Mouse (Mus musculus) embryonic facial prominence, embryonic 14.5 days (tissue): ENCODE data around the gene Frrs1. TPM values are rescaled to one million over a fixed set of nuclear protein-coding genes. Genes with fewer than 3 reads are reported as not detected.
A peak's percentile ranks its signal among the peaks of the same experiment; 100 is the strongest.

Experiments
- ATAC-seq: fragments of 200-750 bp; cut with Nextera tagmentation; 2 replicates; pipeline ENCODE4 v1.8.0; 2017; ENCODE audit warnings: low read depth, moderate number of reproducible peaks, moderate TSS enrichment
- DNase-seq: peaks from one replicate; pipeline ENCODE4 v3.0.0-alpha.2; 2015; ENCODE audit warnings: low spot score
- H3K27ac ChIP-seq: fragments of 300-500 bp; sonication (generic); replicated peaks from 2 replicates; pipeline ENCODE4 v1.5.1; 2014; ENCODE audit warnings: low read depth, mild to moderate bottlenecking, low read length, moderate library complexity
- H3K27me3 ChIP-seq: fragments of 300-500 bp; sonication (generic); replicated peaks from 2 replicates; pipeline ENCODE4 v1.6.1; 2014; ENCODE audit warnings: low read length; ENCODE audit not compliant: control insufficient read depth, insufficient read depth
- H3K36me3 ChIP-seq: fragments of 300-500 bp; sonication (generic); 2 replicates; pipeline ENCODE4 v1.6.1; 2014; ENCODE audit warnings: low read length, mixed read lengths; ENCODE audit not compliant: control insufficient read depth, insufficient read depth
- H3K4me1 ChIP-seq: fragments of 300-500 bp; sonication (generic); 2 replicates; pipeline ENCODE4 v1.6.1; 2014; ENCODE audit warnings: antibody characterized with exemption, low read length; ENCODE audit not compliant: control insufficient read depth, insufficient read depth
- H3K4me2 ChIP-seq: fragments of 300-500 bp; sonication (generic); 2 replicates; pipeline ENCODE4 v1.6.1; 2014; ENCODE audit warnings: low read depth, mild to moderate bottlenecking, low read length, moderate library complexity, mixed read lengths
- H3K4me3 ChIP-seq: fragments of 300-500 bp; sonication (generic); 2 replicates; pipeline ENCODE4 v1.5.1; 2014; ENCODE audit warnings: low read depth, mild to moderate bottlenecking, low read length
- H3K9ac ChIP-seq: fragments of 300-500 bp; sonication (generic); 2 replicates; pipeline ENCODE4 v1.6.1; 2014; ENCODE audit warnings: low read depth, mild to moderate bottlenecking, low read length, moderate library complexity, mixed read lengths
- H3K9me3 ChIP-seq: fragments of 300-500 bp; sonication (generic); 2 replicates; pipeline ENCODE4 v1.6.1; 2016; ENCODE audit warnings: low read length; ENCODE audit not compliant: control insufficient read depth
- WGBS: fragments of 180-500 bp; shearing (Covaris S2); extraction: QIAGEN DNeasy Blood & Tissue Kit; methylation state at CpG from one replicate; pipeline ENCODE4 v1.1.7; 2014; 5-methylcytosine and 5-hydroxymethylcytosine counted together
- polyA plus RNA-seq: library from polyadenylated mRNA; unstranded; fragments of >200 nt; fragmentation: Nextera tagmentation; extraction: Ambion mirVana; gene quantifications from 2 replicates; pipeline ENCODE4 v1.2.1, GENCODE M21; 2014

Gene Frrs1
- polyA plus RNA-seq, 1 experiment from 2014 or later = 10.0 TPM

DNA sequence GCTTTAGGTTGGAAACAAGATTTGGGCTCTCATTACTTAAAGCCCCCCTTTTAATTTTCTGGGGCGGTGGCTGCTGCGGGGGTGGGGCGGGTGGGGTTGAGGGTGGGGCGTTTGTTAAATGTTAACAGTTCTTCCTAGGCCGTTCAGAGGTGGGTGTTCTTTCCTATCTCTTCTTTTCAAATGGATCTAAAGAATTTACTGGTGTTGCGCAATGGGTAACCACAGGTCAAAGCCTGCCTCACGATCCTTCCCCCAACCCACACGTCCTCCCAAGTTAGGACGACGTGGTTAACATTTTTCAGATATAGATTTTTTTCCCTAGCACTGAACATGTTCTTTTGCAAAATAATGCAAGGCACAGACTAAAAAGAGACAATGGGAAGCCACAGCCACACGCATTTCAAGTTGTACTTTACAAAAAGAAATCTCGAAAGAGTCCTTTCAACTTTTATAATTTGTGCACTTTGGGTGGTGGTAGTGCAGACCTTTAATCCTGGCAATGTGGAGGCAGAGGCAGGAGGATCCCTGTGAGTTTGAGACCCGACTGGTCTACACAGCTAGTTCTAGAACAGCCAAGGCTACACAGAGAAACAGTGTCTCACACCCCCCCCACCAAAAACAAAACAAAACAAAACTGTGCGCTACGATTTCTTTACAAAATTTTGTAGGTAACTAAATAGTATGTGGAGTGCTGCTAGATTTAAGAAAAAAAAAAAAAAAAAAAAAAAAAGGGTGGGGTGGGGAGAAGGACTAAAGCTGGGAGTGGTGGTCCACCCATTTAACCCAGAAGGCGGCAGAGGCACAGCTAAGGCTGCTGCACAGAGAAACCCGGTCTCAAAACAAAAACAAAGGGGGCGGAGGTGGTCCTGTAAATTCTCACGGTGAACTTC, 1.3 kb downstream of the Frrs1 start:
- DNase-seq (no peak), ATAC-seq (peak; percentile 31)
- no peaks in the 10 kb centered on the region for H3K27me3 ChIP-seq
- H3K4me1 ChIP-seq = peaks cover 3% of the 10 kb centered on the region; the same call in 1 of the 2 replicates
- H3K9me3 ChIP-seq = no peaks in the 10 kb centered on the region
- peak overlapping the region; percentile 73 for H3K4me2 ChIP-seq
- no peaks in the 10 kb centered on the region for H3K36me3 ChIP-seq
- peak overlapping the region; percentile 66; the same call in 1 of the 2 replicates for H3K9ac ChIP-seq
- peak overlapping the region; percentile 49 for H3K4me3 ChIP-seq
- 64% methylated on average over 19 of the region's 19 CpGs for whole genome bisulfite sequencing
- H3K27ac ChIP-seq = peak overlapping the region; percentile 28; the same call in 1 of the 2 replicates

DNA sequence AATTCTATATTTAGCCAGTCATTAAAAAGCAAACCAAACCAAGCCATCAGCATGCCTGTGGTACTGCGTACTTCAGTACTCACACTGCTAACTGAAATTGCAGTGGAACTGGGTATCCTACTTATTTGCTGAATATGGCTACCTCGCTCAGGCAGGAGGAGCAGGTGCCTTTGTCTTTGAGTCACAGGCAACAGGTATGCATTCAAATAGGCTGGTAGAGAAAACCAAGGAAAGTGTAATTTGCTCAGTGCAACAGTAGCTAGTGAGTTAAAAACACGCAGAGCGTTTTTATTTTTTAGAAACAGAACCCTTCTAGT, 1.9 kb downstream of the Frrs1 start:
- peak overlapping the region; percentile 28 for H3K27ac ChIP-seq
- ATAC-seq = peak; percentile 58

DNA sequence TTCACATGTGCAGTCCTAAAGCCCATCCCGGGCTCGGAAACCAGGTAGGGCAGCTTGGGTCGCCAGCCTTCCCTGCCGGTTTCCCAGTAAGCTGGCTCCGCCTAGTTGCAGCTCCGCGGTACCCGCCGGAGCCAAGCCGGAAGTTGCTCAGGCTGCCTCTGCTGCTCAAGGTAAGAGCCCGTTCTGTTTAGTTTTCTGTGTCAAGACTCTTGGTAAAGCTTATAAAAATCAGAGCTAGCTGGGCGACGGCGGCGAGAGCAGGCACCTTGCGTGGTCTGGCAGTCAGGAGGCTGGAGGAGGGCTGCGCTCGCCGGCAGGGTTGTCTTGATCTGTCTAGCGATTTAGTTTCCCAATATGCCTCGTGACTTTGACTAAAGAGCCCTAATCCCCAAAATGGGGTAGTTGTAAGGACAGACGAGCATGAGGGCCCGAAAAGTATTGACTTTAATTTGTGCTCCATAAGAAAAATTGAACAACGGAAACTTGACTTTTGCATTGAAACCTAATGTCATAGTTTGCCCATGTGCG, 2.3 kb downstream of the Frrs1 start:
- peak; percentile 93 for ATAC-seq
- under 1% methylated on average over 25 of the region's 25 CpGs for WGBS

More for the DNA sequence above, 1.9 kb downstream of the Frrs1 start:
- peak; percentile 14 for DNase-seq
- Histone ChIP-seq H3K9me3 (no peaks in the 10 kb centered on the region), H3K9ac (peak overlapping the region; percentile 66), H3K36me3 (no peaks in the 10 kb centered on the region), H3K4me3 (peak overlapping the region; percentile 49), H3K27me3 (no peaks in the 10 kb centered on the region), H3K4me2 (peak overlapping the region; percentile 73), H3K4me1 (peaks cover 3% of the 10 kb centered on the region; the same call in 1 of the 2 replicates)
- WGBS = 15% methylated on average over 4 of the region's 4 CpGs

DNA sequence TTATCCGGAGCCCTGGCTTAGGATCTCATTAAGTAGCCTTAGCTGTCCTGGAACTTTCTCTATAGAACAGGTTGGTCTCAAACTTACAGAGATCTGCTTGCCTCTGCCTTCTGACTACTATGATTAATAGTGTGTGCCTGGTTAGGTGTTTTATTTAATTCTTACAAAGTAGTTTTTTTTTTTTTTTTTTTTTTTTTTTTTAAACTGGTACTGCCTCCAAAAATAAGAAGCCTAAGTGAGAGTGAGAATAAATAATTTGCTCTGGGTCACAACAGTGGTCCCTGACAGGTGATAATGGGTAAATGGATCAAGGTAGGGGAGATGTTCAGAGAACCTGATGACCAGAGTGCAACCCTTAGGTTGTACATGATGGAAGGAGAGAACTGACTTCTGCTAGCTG, 3.4 kb downstream of the Frrs1 start:
- peaks cover 3% of the 10 kb centered on the region; the same call in 1 of the 2 replicates for H3K4me1 ChIP-seq
- no peak for DNase-seq
- ATAC-seq = no peak
- H3K9ac ChIP-seq = no peak overlapping the region
- H3K4me2 ChIP-seq = no peak overlapping the region
- no peak overlapping the region for H3K4me3 ChIP-seq
- 69% methylated on average over 1 of the region's 1 CpGs for WGBS
- H3K27me3 ChIP-seq = no peaks in the 10 kb centered on the region
- H3K36me3 ChIP-seq = no peaks in the 10 kb centered on the region
- H3K27ac ChIP-seq = no peak overlapping the region
- H3K9me3 ChIP-seq = no peaks in the 10 kb centered on the region

More for the DNA sequence above, 2.3 kb downstream of the Frrs1 start:
- Histone ChIP-seq H3K36me3 (no peaks in the 10 kb centered on the region), H3K9me3 (no peaks in the 10 kb centered on the region), H3K4me1 (peaks cover 3% of the 10 kb centered on the region; the same call in 1 of the 2 replicates), H3K4me3 (peak overlapping the region; percentile 49), H3K27ac (peak overlapping the region; percentile 28; the same call in 1 of the 2 replicates), H3K27me3 (no peaks in the 10 kb centered on the region), H3K4me2 (peak overlapping the region; percentile 73), H3K9ac (peak overlapping the region; percentile 66)
- DNase-seq = peak; percentile 86

DNA sequence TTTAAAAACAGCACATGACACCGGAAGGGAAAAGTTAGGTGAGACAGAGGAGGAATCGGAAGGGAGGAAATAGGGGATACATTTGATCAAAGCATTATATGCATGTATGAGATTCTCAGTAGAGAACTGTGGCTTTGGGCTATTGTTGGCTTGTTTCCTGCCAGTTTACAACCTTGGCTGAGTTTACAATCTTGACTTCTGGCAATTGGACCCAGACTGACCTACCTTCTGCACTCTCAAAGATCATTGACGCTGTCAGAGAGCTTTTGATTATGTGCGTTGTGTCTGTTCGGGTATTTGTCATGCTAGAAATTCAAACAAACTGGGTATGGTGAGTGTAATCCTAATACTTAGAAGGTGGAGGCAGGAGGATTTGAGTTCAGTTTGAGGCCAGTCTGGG, 5.2 kb downstream of the Frrs1 start:
- no peaks in the 10 kb centered on the region for H3K9me3 ChIP-seq
- no peak overlapping the region for H3K9ac ChIP-seq
- ATAC-seq (no peak), DNase-seq (no peak)
- no peaks in the 10 kb centered on the region for H3K27me3 ChIP-seq
- whole genome bisulfite sequencing = 72% methylated on average over 5 of the region's 5 CpGs
- H3K4me2 ChIP-seq = no peak overlapping the region
- peaks cover 3% of the 10 kb centered on the region; the same call in 1 of the 2 replicates for H3K4me1 ChIP-seq
- H3K4me3 ChIP-seq = no peak overlapping the region
- H3K36me3 ChIP-seq = no peaks in the 10 kb centered on the region
- no peak overlapping the region for H3K27ac ChIP-seq

DNA sequence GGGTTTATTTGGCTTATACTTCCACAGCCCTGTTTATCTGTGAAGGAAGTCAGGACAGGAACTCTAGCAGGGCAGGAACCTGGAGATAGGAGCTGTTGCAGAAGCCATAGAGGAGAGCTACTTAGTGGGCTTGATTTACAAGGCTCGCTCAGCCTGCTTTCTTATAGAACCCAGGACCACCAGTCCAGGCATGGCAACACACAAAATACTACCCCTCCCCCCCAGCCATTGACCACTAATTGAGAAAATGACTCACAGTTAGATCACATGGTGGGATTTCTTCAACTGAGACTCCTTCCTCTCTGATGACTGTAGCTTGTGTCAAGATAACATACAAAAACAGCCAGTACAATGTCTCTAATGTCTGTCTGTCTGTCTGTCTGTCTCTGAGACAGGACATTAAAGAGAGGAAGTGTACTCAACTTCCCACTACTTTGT, 6.0 kb downstream of the Frrs1 start:
- no peaks in the 10 kb centered on the region for H3K27me3 ChIP-seq
- DNase-seq (no peak), ATAC-seq (no peak)
- no peak overlapping the region for H3K9ac ChIP-seq
- peaks cover 3% of the 10 kb centered on the region; the same call in 1 of the 2 replicates for H3K4me1 ChIP-seq
- 67% methylated on average over 1 of the region's 1 CpGs for WGBS
- no peaks in the 10 kb centered on the region for H3K36me3 ChIP-seq
- no peak overlapping the region for H3K27ac ChIP-seq
- no peak overlapping the region for H3K4me2 ChIP-seq
- H3K4me3 ChIP-seq = no peak overlapping the region
- H3K9me3 ChIP-seq = no peaks in the 10 kb centered on the region

DNA sequence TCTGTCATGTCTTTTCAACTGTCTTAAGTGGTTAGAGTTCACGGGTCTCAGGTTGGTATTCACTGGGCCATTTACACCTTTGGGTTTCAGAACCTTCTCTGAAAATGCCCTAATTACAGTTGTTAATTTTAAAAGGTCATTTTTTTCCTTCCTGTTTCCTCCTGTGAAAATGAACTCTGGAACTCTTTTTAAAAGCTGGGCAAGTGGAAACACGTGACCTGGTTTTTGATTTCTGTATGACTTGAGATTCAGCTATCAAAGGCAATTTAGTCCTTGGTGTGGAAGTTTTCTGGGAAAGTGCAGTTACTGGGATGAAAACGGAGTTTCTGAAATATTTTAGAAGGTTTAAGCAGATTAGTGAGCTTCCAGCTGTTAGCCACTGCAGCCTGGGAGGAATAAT, 11.1 kb downstream of the Frrs1 start:
- Histone ChIP-seq H3K4me1 (no peaks in the 10 kb centered on the region), H3K9me3 (no peaks in the 10 kb centered on the region), H3K27me3 (no peaks in the 10 kb centered on the region), H3K27ac (no peak overlapping the region), H3K4me3 (no peak overlapping the region), H3K4me2 (no peak overlapping the region), H3K9ac (no peak overlapping the region), H3K36me3 (no peaks in the 10 kb centered on the region)
- WGBS = 42% methylated on average over 3 of the region's 3 CpGs
- DNase-seq (no peak), ATAC-seq (no peak)

DNA sequence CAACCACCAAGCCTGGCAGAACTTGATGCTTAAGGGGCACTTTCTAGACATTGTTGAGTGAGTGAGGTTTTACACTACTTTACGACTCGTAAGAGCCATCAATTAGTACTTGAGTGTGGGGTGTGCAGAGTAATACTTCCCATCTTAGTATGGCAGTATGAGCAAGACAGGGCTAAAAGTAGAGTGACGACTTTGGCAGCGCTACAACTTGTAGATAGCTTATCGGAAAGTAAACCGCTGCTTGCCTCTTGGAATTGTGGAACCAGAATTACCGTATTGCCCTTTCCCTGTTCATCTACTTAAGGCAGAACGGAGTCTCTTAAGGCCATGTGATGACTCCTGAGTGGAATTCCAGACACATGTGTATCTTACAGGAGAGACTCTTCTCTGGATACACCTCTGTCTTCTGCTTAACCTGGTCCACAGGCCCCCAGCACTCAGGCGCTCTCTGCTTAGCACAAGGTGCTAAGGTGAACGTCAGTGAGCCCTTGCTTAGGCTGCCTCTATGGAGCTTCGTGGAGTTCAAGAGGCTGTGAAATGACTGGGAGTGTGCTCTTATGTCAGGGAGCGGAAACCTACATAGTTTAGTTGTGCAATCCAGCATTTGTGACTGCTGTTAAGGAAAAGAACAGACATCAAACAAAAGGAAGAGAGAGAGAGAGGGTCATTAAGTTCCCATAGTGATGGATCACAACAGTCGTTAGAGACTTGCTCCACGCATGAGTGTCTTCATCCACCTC, 23.1 kb downstream of the Frrs1 start:
- H3K27ac ChIP-seq = no peak overlapping the region
- no peaks in the 10 kb centered on the region for H3K9me3 ChIP-seq
- H3K27me3 ChIP-seq = no peaks in the 10 kb centered on the region
- H3K4me3 ChIP-seq = no peak overlapping the region
- ATAC-seq (no peak), DNase-seq (no peak)
- H3K4me2 ChIP-seq = no peak overlapping the region
- H3K4me1 ChIP-seq = no peaks in the 10 kb centered on the region
- no peak overlapping the region for H3K9ac ChIP-seq
- no peaks in the 10 kb centered on the region for H3K36me3 ChIP-seq
- 92% methylated on average over 14 of the region's 14 CpGs for WGBS
